Mouse (Mus musculus) WW6 (cell line): ENCODE data around the gene Rab43.

Experiments used
- DNase-seq: peaks from one replicate; pipeline ENCODE4 v3.0.0-alpha.2; 2013; ENCODE audit warnings: low read depth, low spot score

Gene Rab43

GRCm38 (mm10) chr6:87811675-87812338 is at the start of gene Rab43:
Gene Rab43, minus strand, starts transcription at chr6:87812164.
- peak; percentile 88 for DNase-seq

GRCm38 (mm10) chr6:87857071-87857470 is 45.1 kb upstream of the Rab43 start:
- DNase-seq: no peak

- DNase-seq: no peak
These were observed 41.5 kb upstream of the Rab43 start for GRCm38 (mm10) chr6:87853446-87853845.

- no peak for DNase-seq
These were observed 39.9 kb upstream of the Rab43 start for GRCm38 (mm10) chr6:87851871-87852270.

- peak; percentile 91 for DNase-seq
These were observed 39.1 kb upstream of the Rab43 start, which contains the start of gene Cnbp for GRCm38 (mm10) chr6:87850900-87851614. Gene Cnbp, minus strand, starts transcription at chr6:87851106.

GRCm38 (mm10) chr6:87850155-87850899 is 38.4 kb upstream of the Rab43 start:
- DNase-seq: no peak

- DNase-seq: no peak
These were observed 37.8 kb upstream of the Rab43 start for GRCm38 (mm10) chr6:87849780-87850154.

- no peak for DNase-seq
These were observed 34.8 kb upstream of the Rab43 start for GRCm38 (mm10) chr6:87846813-87847212.

GRCm38 (mm10) chr6:87845031-87845695 is 33.2 kb upstream of the Rab43 start:
- no peak for DNase-seq

- no peak for DNase-seq
These were observed 30.3 kb upstream of the Rab43 start for GRCm38 (mm10) chr6:87842254-87842653.

- DNase-seq: no peak
These were observed 29.7 kb upstream of the Rab43 start for GRCm38 (mm10) chr6:87841635-87842034.

- DNase-seq: no peak
These were observed 27.9 kb upstream of the Rab43 start for GRCm38 (mm10) chr6:87839797-87840341.

- DNase-seq: peak; percentile 92
These were observed 26.7 kb upstream of the Rab43 start, which contains the start of gene Isy1 for GRCm38 (mm10) chr6:87838551-87839197. Gene Isy1, minus strand, starts transcription at chr6:87838798.

GRCm38 (mm10) chr6:87835695-87836094 is 23.7 kb upstream of the Rab43 start, which contains the start of gene Gm45140:
Gene Gm45140, minus strand, starts transcription at chr6:87835795.
- DNase-seq: no peak

- no peak for DNase-seq
These were observed 8.4 kb upstream of the Rab43 start for GRCm38 (mm10) chr6:87820366-87820765.

GRCm38 (mm10) chr6:87814486-87814885 is 2.5 kb upstream of the Rab43 start:
- DNase-seq: no peak

GRCm38 (mm10) chr6:87812656-87813055 is 692 bp upstream of the Rab43 start:
- no peak for DNase-seq

GRCm38 (mm10) chr6:87810713-87811669 is 973 bp downstream of the Rab43 start:
- no peak for DNase-seq

- no peak for DNase-seq
These were observed 1.7 kb downstream of the Rab43 start for GRCm38 (mm10) chr6:87810311-87810710.

- no peak for DNase-seq
These were observed 2.3 kb downstream of the Rab43 start for GRCm38 (mm10) chr6:87809651-87810161.
